Mouse (Mus musculus): ENCODE results near the gene Cenph. TPM values are rescaled to one million over a fixed set of nuclear protein-coding genes. Genes with fewer than 3 reads are reported as not detected.

Gene Cenph
- total and polyA plus RNA-seq, 2 experiments from 2014 or later = 5.6 TPM; not detected in 1

DNA sequence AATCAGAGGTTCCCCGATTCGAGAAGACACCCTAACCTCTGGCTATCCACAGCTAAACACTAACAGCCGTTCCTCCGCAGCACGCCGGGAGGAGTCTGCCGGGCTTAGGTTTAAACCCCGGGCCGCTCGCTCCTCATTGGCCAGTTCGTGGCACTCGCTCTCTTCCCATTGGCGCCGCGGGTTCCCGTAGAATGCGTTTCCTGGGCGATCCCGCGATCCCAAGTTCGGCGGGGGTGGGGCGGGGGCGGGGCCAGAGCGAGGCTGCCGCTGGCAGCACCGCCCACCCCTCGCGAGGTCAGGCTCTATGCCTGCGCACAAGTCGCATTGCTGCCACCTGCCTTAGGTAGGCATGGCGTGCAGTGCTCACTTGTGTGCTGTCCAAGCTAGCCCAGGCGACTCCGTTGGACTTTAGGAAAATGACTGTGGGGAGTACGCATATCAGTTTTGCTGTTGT lies 10.7 kb upstream of the Cenph start, which contains the start of gene Ccnb1:
Gene Ccnb1 (minus strand): TSS at position 157 of the 454 bp plus-strand sequence.
- under 1% methylated on average over 35 of the region's 35 CpGs for WGBS
- TF ChIP-seq CTCF (IDR thresholded peaks at IDR 0.05; ENCODE audit: low read depth) (peak; percentile 37), EP300 (IDR thresholded peaks at IDR 0.05; ENCODE audit: low read depth) (no peak)
- Histone ChIP-seq H3K9me3 (replicated peaks; ENCODE audit: control insufficient read depth, low read length) (no peaks in the 10 kb centered on the region), H3K9ac (replicated peaks; ENCODE audit: low read depth, low read length) (peak within 1 kb of the TSS; percentile 68), H3K27me3 (ENCODE audit: control insufficient read depth, insufficient read depth, low read length) (no peaks in the 10 kb centered on the region), H3K36me3 (replicated peaks; ENCODE audit: control insufficient read depth, insufficient read depth, low read length) (peaks cover 12% of the 10 kb centered on the region), H3K4me2 (ENCODE audit: low read depth, low read length) (peak within 1 kb of the TSS; percentile 89), H3K27ac (ENCODE audit: low read depth) (peak within 1 kb of the TSS; percentile 32; the same call in 1 of the 2 replicates), H3K4me1 (ENCODE audit: control insufficient read depth, insufficient read depth) (peaks cover 14% of the 10 kb centered on the region; the same call in 1 of the 2 replicates), H3K4me3 (ENCODE audit: low read depth, low read length) (peak within 1 kb of the TSS; percentile 74)
- ATAC-seq (ENCODE audit: insufficient read depth, low read depth) (peak; percentile 98), DNase-seq (ENCODE audit: low spot score) (peak; percentile 96)

DNA sequence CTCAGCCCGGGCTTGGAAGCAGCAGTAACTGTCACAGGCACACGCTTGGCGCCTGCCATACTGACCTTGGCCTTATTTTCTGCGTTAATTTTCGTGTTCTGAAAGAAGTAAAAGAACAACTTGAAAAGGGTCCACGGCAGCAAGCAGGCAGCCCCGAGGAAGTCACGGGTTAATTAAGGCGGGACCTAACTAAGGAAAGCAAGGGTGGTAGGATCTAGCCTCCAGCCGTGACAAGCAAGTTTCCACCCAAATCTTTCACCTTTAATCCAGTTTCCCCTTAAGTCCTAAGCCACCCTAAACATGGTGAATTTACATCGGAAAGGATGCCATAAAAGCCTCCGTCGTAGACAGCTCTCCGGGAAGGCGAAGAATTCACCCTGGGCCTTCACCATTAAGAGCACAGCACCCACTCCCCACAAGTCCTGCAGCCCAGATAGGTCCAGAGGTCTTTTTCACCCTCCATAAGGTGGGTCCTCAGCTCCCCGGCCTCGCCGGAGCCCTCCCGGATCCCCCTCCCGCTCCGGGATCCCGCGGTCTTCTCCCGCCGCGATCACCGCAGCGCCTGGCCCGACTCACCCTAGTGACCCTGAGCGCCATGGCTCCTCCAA lies 10.2 kb upstream of the Cenph start:
- peaks cover 14% of the 10 kb centered on the region; the same call in 1 of the 2 replicates for H3K4me1 ChIP-seq (ENCODE audit: control insufficient read depth, insufficient read depth)
- under 1% methylated on average over 30 of the region's 30 CpGs for WGBS
- peak; percentile 32 for DNase-seq (ENCODE audit: low spot score)
- ATAC-seq (ENCODE audit: insufficient read depth, low read depth) = peak; percentile 1; the same call in 1 of the 2 replicates
- no peaks in the 10 kb centered on the region for H3K27me3 ChIP-seq (ENCODE audit: control insufficient read depth, insufficient read depth, low read length)
- peak overlapping the region; percentile 74 for H3K4me3 ChIP-seq (ENCODE audit: low read depth, low read length)
- H3K9ac ChIP-seq (replicated peaks; ENCODE audit: low read depth, low read length) = peak overlapping the region; percentile 68
- H3K36me3 ChIP-seq (replicated peaks; ENCODE audit: control insufficient read depth, insufficient read depth, low read length) = peaks cover 12% of the 10 kb centered on the region
- H3K4me2 ChIP-seq (ENCODE audit: low read depth, low read length) = peak overlapping the region; percentile 89
- H3K9me3 ChIP-seq (replicated peaks; ENCODE audit: control insufficient read depth, low read length) = no peaks in the 10 kb centered on the region
- H3K27ac ChIP-seq (ENCODE audit: low read depth) = peak overlapping the region; percentile 32; the same call in 1 of the 2 replicates
- no peak for TF ChIP-seq CTCF (IDR thresholded peaks at IDR 0.05; ENCODE audit: low read depth)
- no peak for TF ChIP-seq EP300 (IDR thresholded peaks at IDR 0.05; ENCODE audit: low read depth)

DNA sequence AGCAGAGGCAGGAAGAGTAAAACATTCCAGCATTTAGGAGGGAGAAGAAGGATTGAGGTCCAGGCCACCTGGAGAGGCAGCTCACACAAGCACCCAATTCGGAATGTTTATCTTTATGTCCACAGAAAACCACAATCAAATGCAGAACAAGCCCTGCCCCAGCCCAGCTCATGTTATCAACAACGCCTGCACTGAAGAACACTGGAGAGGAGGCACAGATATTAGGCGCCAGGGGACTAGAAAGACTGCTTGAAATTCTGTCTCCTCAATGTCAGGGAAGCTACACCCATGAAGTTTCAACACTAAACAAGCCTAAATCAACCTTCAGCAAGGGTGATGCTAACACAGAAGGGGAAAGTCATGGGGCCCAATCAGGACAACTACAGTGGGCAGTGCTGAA lies 1.8 kb upstream of the Cenph start:
- H3K27me3 ChIP-seq (ENCODE audit: control insufficient read depth, insufficient read depth, low read length) = no peaks in the 10 kb centered on the region
- H3K9ac ChIP-seq (replicated peaks; ENCODE audit: low read depth, low read length) = no peak overlapping the region
- H3K4me1 ChIP-seq (ENCODE audit: control insufficient read depth, insufficient read depth) = peaks cover 4% of the 10 kb centered on the region; the same call in 1 of the 2 replicates
- ATAC-seq (ENCODE audit: insufficient read depth, low read depth) (no peak), DNase-seq (ENCODE audit: low spot score) (no peak)
- H3K4me3 ChIP-seq (ENCODE audit: low read depth, low read length) = no peak overlapping the region
- no peak overlapping the region for H3K27ac ChIP-seq (ENCODE audit: low read depth)
- WGBS = 48% methylated on average over 3 of the region's 3 CpGs
- TF ChIP-seq CTCF (IDR thresholded peaks at IDR 0.05; ENCODE audit: low read depth) (no peak), EP300 (IDR thresholded peaks at IDR 0.05; ENCODE audit: low read depth) (no peak)
- H3K4me2 ChIP-seq (ENCODE audit: low read depth, low read length) = no peak overlapping the region
- no peaks in the 10 kb centered on the region for H3K9me3 ChIP-seq (replicated peaks; ENCODE audit: control insufficient read depth, low read length)
- H3K36me3 ChIP-seq (replicated peaks; ENCODE audit: control insufficient read depth, insufficient read depth, low read length) = peaks cover 17% of the 10 kb centered on the region; the same call in 1 of the 2 replicates

DNA sequence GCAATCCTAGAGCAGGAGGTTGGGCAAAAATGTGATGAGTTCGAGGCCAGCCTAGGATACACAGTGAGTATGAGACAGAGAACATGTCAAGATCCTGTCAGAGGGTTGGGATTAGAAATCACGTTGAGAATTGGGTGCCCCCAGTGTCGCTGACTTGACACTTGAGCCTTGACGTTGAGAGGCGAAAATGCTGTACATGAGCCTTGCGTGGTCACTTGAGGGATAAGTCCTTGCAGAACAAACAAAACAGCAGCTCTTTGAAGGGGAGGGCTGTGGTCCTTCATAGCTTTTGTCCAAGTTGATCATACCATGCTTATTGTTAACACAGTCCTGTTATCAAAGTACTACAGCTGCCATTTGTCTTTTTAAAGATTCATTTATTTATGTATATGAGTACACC lies 1.0 kb upstream of the Cenph start:
- Histone ChIP-seq H3K4me1 (ENCODE audit: control insufficient read depth, insufficient read depth) (peaks cover 4% of the 10 kb centered on the region; the same call in 1 of the 2 replicates), H3K4me3 (ENCODE audit: low read depth, low read length) (no peak overlapping the region), H3K27ac (ENCODE audit: low read depth) (no peak overlapping the region), H3K9ac (replicated peaks; ENCODE audit: low read depth, low read length) (no peak overlapping the region), H3K27me3 (ENCODE audit: control insufficient read depth, insufficient read depth, low read length) (no peaks in the 10 kb centered on the region), H3K36me3 (replicated peaks; ENCODE audit: control insufficient read depth, insufficient read depth, low read length) (peaks cover 10% of the 10 kb centered on the region; the same call in 1 of the 2 replicates), H3K4me2 (ENCODE audit: low read depth, low read length) (no peak overlapping the region), H3K9me3 (replicated peaks; ENCODE audit: control insufficient read depth, low read length) (no peaks in the 10 kb centered on the region)
- DNase-seq (ENCODE audit: low spot score) (no peak), ATAC-seq (ENCODE audit: insufficient read depth, low read depth) (no peak)
- WGBS = 57% methylated on average over 6 of the region's 6 CpGs
- TF ChIP-seq CTCF (IDR thresholded peaks at IDR 0.05; ENCODE audit: low read depth) (no peak), EP300 (IDR thresholded peaks at IDR 0.05; ENCODE audit: low read depth) (no peak)

DNA sequence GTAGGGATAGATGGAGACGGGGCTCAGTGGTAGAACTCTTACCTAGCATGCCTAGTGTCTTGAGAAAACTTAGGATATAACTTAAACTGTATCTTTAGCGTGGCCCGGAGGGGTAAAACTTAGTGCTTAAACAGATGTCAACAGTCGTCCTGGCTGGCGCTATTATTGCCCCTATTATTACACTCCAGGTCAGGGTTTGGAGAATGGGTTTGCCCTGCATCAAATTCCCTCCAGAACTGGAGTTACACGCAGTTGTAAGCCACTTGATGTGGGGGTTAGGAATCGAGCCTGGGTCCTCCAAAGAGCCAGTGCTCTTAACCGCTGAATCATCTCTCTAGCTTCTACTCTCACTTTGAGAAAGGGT lies 339 bp upstream of the Cenph start:
- WGBS = 11% methylated on average over 8 of the region's 8 CpGs
- ATAC-seq (ENCODE audit: insufficient read depth, low read depth) (no peak), DNase-seq (ENCODE audit: low spot score) (no peak)
- Histone ChIP-seq H3K27ac (ENCODE audit: low read depth) (no peak overlapping the region), H3K27me3 (ENCODE audit: control insufficient read depth, insufficient read depth, low read length) (no peaks in the 10 kb centered on the region), H3K9me3 (replicated peaks; ENCODE audit: control insufficient read depth, low read length) (no peaks in the 10 kb centered on the region), H3K4me2 (ENCODE audit: low read depth, low read length) (peak overlapping the region; percentile 85), H3K9ac (replicated peaks; ENCODE audit: low read depth, low read length) (no peak overlapping the region), H3K4me1 (ENCODE audit: control insufficient read depth, insufficient read depth) (peaks cover 4% of the 10 kb centered on the region; the same call in 1 of the 2 replicates), H3K4me3 (ENCODE audit: low read depth, low read length) (peak overlapping the region; percentile 64), H3K36me3 (replicated peaks; ENCODE audit: control insufficient read depth, insufficient read depth, low read length) (peaks cover 10% of the 10 kb centered on the region; the same call in 1 of the 2 replicates)
- TF ChIP-seq CTCF (IDR thresholded peaks at IDR 0.05; ENCODE audit: low read depth) (no peak), EP300 (IDR thresholded peaks at IDR 0.05; ENCODE audit: low read depth) (no peak)
